Mouse (Mus musculus) urinary bladder, postnatal 10 days (tissue): ENCODE data around the gene Nfix.
"Not testable (repeated sequence)": the region's sequence is repeated elsewhere in the genome, so short reads cannot be mapped to it uniquely, and the experiment has no call there.

Source experiments
- DNase-seq: peaks from one replicate; pipeline ENCODE4 v3.0.0; 2022; ENCODE audit warnings: low spot score

Gene Nfix

GRCm38 (mm10) chr8:84832759-84833742 lies 32.9 kb upstream of the Nfix start:
- DNase-seq = no peak

GRCm38 (mm10) chr8:84832034-84832717 lies 32.0 kb upstream of the Nfix start:
- peak; percentile 51 for DNase-seq

- no peak for DNase-seq
Measured at GRCm38 (mm10) chr8:84831490-84831889, 31.3 kb upstream of the Nfix start, which contains the start of gene Gadd45gip1. TSS of gene Gadd45gip1 (plus strand) at chr8:84831522.

GRCm38 (mm10) chr8:84826518-84826917 lies 26.4 kb upstream of the Nfix start:
- not testable (repeated sequence) for DNase-seq

GRCm38 (mm10) chr8:84825636-84826035 lies 25.5 kb upstream of the Nfix start:
- no peak for DNase-seq

GRCm38 (mm10) chr8:84823653-84824052 lies 23.5 kb upstream of the Nfix start:
- DNase-seq = no peak

GRCm38 (mm10) chr8:84822723-84823122 lies 22.6 kb upstream of the Nfix start, which contains the start of gene Dand5:
TSS of gene Dand5 (minus strand) at chr8:84822823.
- no peak for DNase-seq

- no peak for DNase-seq
Measured at GRCm38 (mm10) chr8:84816117-84816516, 16.0 kb upstream of the Nfix start.

- DNase-seq = peak; percentile 90
Measured at GRCm38 (mm10) chr8:84815547-84815946, 15.4 kb upstream of the Nfix start.

GRCm38 (mm10) chr8:84814555-84815441 lies 14.7 kb upstream of the Nfix start:
- no peak for DNase-seq

- no peak for DNase-seq
Measured at GRCm38 (mm10) chr8:84814240-84814554, 14.1 kb upstream of the Nfix start.

- no peak for DNase-seq
Measured at GRCm38 (mm10) chr8:84813830-84814229, 13.7 kb upstream of the Nfix start.

GRCm38 (mm10) chr8:84813059-84813458 lies 12.9 kb upstream of the Nfix start:
- no peak for DNase-seq

GRCm38 (mm10) chr8:84811303-84811702 lies 11.2 kb upstream of the Nfix start:
- DNase-seq = no peak

GRCm38 (mm10) chr8:84810896-84811295 lies 10.8 kb upstream of the Nfix start:
- DNase-seq = peak; percentile 85

- no peak for DNase-seq
Measured at GRCm38 (mm10) chr8:84809941-84810280, 9.8 kb upstream of the Nfix start.

GRCm38 (mm10) chr8:84809109-84809940 lies 9.2 kb upstream of the Nfix start:
- no peak for DNase-seq

- DNase-seq = no peak
Measured at GRCm38 (mm10) chr8:84806031-84806430, 5.9 kb upstream of the Nfix start.

- DNase-seq = no peak
Measured at GRCm38 (mm10) chr8:84799136-84799931, 810 bp downstream of the Nfix start.

- DNase-seq = no peak
Measured at GRCm38 (mm10) chr8:84798446-84799135, 1.6 kb downstream of the Nfix start.
